Mouse (Mus musculus) limb, embryonic 11.5 days (tissue): Measurements from ENCODE around the gene Syt16. TPM values are rescaled to one million over a fixed set of nuclear protein-coding genes. Genes with fewer than 3 reads are reported as not detected.

Source experiments
- ATAC-seq: fragments of 200-750 bp; cut with Nextera tagmentation; 2 replicates; pipeline ENCODE4 v1.8.0; 2017; ENCODE audit warnings: low read depth; ENCODE audit not compliant: insufficient number of reproducible peaks, low FRiP score, low TSS enrichment
- DNase-seq: peaks from one replicate; pipeline ENCODE4 v3.0.0-alpha.2; 2015; ENCODE audit warnings: low spot score
- H3K27ac ChIP-seq: fragments of 300-500 bp; sonication (generic); replicated peaks from 2 replicates; pipeline ENCODE4 v1.5.1; 2014; ENCODE audit warnings: low read depth, mild to moderate bottlenecking, low read length
- H3K27me3 ChIP-seq: fragments of 300-500 bp; sonication (generic); 2 replicates; pipeline ENCODE4 v1.6.1; 2014; ENCODE audit warnings: mild to moderate bottlenecking, low read length, mixed read lengths; ENCODE audit not compliant: control insufficient read depth, insufficient read depth
- H3K36me3 ChIP-seq: fragments of 300-500 bp; sonication (generic); 2 replicates; pipeline ENCODE4 v1.6.1; 2014; ENCODE audit warnings: mild to moderate bottlenecking, low read length, moderate library complexity, mixed read lengths; ENCODE audit not compliant: control insufficient read depth, insufficient read depth
- H3K4me1 ChIP-seq: fragments of 300-500 bp; sonication (generic); 2 replicates; pipeline ENCODE4 v1.6.1; 2014; ENCODE audit warnings: low read length, mixed read lengths; ENCODE audit not compliant: control insufficient read depth, insufficient read depth
- H3K4me2 ChIP-seq: fragments of 300-500 bp; sonication (generic); 2 replicates; pipeline ENCODE4 v1.6.1; 2014; ENCODE audit warnings: low read depth, mild to moderate bottlenecking, moderate library complexity; ENCODE audit not compliant: severe bottlenecking
- H3K4me3 ChIP-seq: fragments of 300-500 bp; sonication (generic); 2 replicates; pipeline ENCODE4 v1.5.1; 2014; ENCODE audit warnings: low read depth, low read length
- H3K9ac ChIP-seq: fragments of 300-500 bp; sonication (generic); 2 replicates; pipeline ENCODE4 v1.6.1; 2014; ENCODE audit warnings: mild to moderate bottlenecking, low read length
- H3K9me3 ChIP-seq: fragments of 300-500 bp; sonication (generic); 2 replicates; pipeline ENCODE4 v1.6.1; 2016; ENCODE audit warnings: low read length; ENCODE audit not compliant: control insufficient read depth
- WGBS: fragments of 180-500 bp; shearing (Covaris S2); extraction: QIAGEN DNeasy Blood & Tissue Kit; methylation state at CpG from one replicate; pipeline ENCODE4 v1.1.7; 2014; 5-methylcytosine and 5-hydroxymethylcytosine counted together
- polyA plus RNA-seq: library from polyadenylated mRNA; unstranded; fragments of >200 nt; fragmentation: Nextera tagmentation; extraction: Ambion mirVana; gene quantifications from 2 replicates; pipeline ENCODE4 v1.2.1, GENCODE M21; 2014

The Syt16 gene
- polyA plus RNA-seq, 1 experiment from 2014 or later = 2.4 TPM

DNA sequence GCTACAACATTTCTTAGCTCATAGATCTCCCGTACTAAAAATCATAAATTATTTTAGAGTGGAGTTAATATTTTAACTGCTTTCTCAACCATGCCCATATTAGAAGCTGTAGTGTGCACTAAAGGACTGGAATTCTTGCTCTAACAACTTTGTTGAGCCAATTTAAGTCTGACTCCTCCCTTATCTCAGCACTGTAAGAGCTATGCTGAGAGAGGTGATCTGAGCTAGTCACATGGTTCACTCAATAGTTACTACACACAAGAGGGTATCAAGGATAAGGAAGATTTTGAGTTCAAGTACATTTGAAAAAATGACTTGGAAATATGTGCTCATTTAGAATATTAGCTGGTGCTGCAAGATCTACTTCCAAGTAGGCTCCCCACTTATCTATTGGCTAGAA lies 71.5 kb downstream of the Syt16 start:
- no peaks in the 10 kb centered on the region for H3K4me1 ChIP-seq
- no peak overlapping the region for H3K9ac ChIP-seq
- WGBS = 95% methylated on average over 1 of the region's 1 CpGs
- H3K4me3 ChIP-seq = no peak overlapping the region
- no peak overlapping the region for H3K4me2 ChIP-seq
- no peaks in the 10 kb centered on the region for H3K36me3 ChIP-seq
- ATAC-seq (no peak), DNase-seq (no peak)
- H3K9me3 ChIP-seq = no peaks in the 10 kb centered on the region
- no peaks in the 10 kb centered on the region for H3K27me3 ChIP-seq
- no peak overlapping the region for H3K27ac ChIP-seq

DNA sequence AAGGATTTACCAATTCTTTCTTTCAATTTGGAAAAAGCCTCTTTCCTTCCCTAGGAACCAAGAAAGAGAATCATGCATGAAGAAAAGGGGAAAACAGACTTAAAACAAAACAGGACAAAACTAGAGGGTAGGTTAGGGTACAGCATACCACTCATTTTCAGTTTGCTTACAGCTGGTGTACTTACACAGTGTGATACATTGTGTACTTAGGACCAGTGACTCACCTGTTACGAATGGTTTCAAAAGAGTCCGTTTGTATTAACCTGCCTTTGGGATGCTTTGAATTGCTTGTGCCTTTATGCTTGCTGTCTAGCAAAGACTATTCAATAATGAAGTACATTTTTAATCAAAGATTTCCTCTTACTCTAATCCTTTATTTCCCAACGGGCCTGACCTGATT lies 78.1 kb downstream of the Syt16 start:
- no peak for ATAC-seq
- no peaks in the 10 kb centered on the region for H3K27me3 ChIP-seq
- 87% methylated on average over 3 of the region's 3 CpGs for WGBS

DNA sequence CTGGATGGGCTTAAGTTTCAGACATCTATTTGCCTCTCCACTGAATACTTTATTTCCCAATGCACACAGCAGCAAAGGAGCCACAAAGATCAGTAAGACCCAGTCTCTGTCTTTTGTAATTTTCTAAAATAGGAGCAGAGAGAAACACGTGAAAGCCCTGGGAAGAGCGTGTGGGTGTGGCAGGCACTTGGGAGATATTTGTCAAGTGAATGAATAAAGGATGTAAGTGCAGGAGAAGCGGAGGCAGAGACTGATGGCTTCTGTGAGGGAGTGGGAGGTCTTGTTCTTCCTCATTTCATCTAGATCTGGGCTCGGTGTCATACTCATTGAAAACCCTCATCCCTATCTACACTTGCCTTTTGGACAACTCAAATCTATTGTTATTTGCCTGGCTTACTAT lies 78.6 kb downstream of the Syt16 start:
- no peak overlapping the region for H3K4me2 ChIP-seq
- H3K9me3 ChIP-seq = no peaks in the 10 kb centered on the region
- H3K36me3 ChIP-seq = no peaks in the 10 kb centered on the region
- H3K9ac ChIP-seq = no peak overlapping the region
- DNase-seq = no peak
- 78% methylated on average over 4 of the region's 4 CpGs for WGBS
- H3K27me3 ChIP-seq = no peaks in the 10 kb centered on the region
- no peak for ATAC-seq
- no peak overlapping the region for H3K4me3 ChIP-seq
- H3K27ac ChIP-seq = no peak overlapping the region
- no peaks in the 10 kb centered on the region for H3K4me1 ChIP-seq

More for the DNA sequence above, 78.1 kb downstream of the Syt16 start:
- Histone ChIP-seq H3K4me3 (no peak overlapping the region), H3K27ac (no peak overlapping the region), H3K36me3 (no peaks in the 10 kb centered on the region), H3K4me1 (no peaks in the 10 kb centered on the region), H3K4me2 (no peak overlapping the region), H3K9ac (no peak overlapping the region), H3K9me3 (no peaks in the 10 kb centered on the region)
- DNase-seq = no peak

DNA sequence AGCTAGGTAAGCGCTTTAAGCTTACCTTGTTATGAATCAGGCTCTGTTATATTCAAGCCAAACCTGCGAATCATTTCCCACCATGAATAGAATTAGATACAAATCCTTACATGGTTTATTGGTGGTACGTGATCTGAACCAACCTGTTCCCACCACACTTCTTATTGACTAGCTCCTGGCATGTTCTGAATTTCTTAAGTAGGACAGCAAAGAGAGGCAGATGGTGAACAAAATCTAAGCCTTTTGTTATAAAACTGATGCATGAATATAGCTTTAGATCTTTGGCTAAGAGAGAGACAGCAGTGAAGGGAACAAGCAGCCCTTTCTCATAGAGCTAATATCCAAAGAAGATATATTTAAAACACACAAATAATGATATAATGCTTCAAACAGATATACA lies 83.7 kb downstream of the Syt16 start:
- 94% methylated on average over 3 of the region's 3 CpGs for WGBS
- Histone ChIP-seq H3K4me1 (no peaks in the 10 kb centered on the region), H3K9ac (no peak overlapping the region), H3K4me3 (no peak overlapping the region), H3K27me3 (no peaks in the 10 kb centered on the region), H3K4me2 (no peak overlapping the region), H3K27ac (no peak overlapping the region), H3K9me3 (no peaks in the 10 kb centered on the region), H3K36me3 (no peaks in the 10 kb centered on the region)
- DNase-seq = no peak
- no peak for ATAC-seq

DNA sequence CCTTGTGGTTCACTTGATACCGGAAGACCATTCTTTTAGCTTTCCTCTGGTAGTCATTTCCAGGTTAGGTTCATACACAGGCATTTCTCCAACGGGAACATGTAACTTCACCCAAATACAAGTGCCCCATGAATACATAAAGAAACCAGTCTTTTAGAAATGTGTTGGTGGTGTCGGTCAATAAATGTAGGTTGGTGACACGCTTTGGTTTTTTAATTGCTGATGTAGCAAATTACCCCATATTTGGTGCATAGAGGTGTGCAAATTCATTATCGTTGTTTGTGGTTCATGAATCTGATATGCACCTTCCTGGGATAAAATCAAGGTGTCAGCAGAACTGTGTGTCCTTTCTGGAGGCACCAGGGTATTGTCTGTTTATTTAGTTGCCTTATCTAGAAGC lies 86.9 kb downstream of the Syt16 start:
- no peak for DNase-seq
- H3K4me3 ChIP-seq = no peak overlapping the region

DNA sequence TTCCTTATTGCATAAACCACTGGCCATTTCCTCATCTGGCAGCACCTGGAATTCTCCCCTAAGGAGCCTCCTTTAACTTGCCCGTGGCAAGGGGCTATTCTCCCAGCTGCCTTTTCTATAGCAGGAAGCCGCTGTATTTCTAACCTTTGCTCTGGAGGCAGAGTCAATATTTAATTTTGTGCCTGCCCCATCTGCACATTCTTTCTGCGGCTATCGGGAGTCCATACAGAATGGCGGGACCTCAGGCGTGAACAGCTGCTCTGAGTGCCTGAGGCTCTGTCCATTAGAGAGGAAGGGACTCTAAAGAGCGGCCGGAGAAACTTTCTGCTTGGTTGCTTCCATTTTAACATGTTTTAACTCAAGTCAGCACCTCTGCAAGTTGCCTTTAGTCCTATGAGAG lies 89.6 kb downstream of the Syt16 start:
- no peaks in the 10 kb centered on the region for H3K4me1 ChIP-seq
- no peak overlapping the region for H3K4me3 ChIP-seq
- DNase-seq (no peak), ATAC-seq (no peak)
- H3K36me3 ChIP-seq = no peaks in the 10 kb centered on the region
- no peaks in the 10 kb centered on the region for H3K9me3 ChIP-seq
- H3K9ac ChIP-seq = no peak overlapping the region
- H3K4me2 ChIP-seq = no peak overlapping the region
- no peaks in the 10 kb centered on the region for H3K27me3 ChIP-seq
- WGBS = 83% methylated on average over 8 of the region's 8 CpGs
- H3K27ac ChIP-seq = no peak overlapping the region

More for the DNA sequence above, 86.9 kb downstream of the Syt16 start:
- no peak overlapping the region for H3K4me2 ChIP-seq
- H3K4me1 ChIP-seq = no peaks in the 10 kb centered on the region
- no peaks in the 10 kb centered on the region for H3K36me3 ChIP-seq
- no peaks in the 10 kb centered on the region for H3K9me3 ChIP-seq
- no peak overlapping the region for H3K27ac ChIP-seq
- no peak overlapping the region for H3K9ac ChIP-seq
- no peaks in the 10 kb centered on the region for H3K27me3 ChIP-seq
- WGBS = 93% methylated on average over 5 of the region's 5 CpGs
- ATAC-seq = no peak

DNA sequence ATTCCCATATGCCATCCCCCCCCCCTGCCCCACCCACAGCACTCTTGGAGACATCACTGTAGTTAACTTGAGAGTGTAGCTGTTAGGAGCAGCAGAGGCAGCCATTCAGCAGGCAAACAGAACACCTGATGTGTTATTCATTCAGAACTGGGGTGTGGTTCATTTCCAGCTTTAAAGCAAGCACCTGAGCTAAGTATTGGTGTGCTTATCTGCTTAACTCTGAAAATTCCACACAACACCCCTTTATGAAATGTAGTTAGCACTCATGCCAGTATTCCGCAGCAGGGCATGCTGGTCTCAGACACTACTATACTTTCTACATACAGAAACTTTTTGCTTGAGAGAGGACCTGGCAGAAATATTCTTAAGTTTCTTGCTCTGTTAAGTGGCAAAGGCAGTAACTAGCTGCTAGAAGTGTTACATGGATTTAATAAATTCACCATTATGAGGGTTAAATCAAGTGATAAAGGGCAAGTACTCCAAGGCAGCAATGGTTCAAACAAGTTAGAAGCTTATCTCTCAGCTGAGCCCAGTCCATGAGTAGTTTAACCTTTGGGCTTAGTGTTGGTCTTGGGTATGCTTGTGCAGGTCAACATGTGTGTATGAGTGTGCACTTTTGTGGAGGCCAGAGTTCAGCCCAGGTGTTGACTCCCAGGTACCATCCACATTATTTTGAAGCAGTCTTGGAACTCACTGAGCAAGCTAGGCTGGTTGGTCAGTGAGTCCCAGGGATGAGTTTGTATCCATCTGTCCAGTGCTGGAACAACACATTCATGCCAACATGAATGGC lies 92.1 kb downstream of the Syt16 start:
- no peak overlapping the region for H3K9ac ChIP-seq
- H3K27ac ChIP-seq = no peak overlapping the region
- no peak overlapping the region for H3K4me3 ChIP-seq
- no peaks in the 10 kb centered on the region for H3K27me3 ChIP-seq
- no peaks in the 10 kb centered on the region for H3K9me3 ChIP-seq
- no peak for DNase-seq
- no peak overlapping the region for H3K4me2 ChIP-seq
- no peaks in the 10 kb centered on the region for H3K4me1 ChIP-seq
- no peaks in the 10 kb centered on the region for H3K36me3 ChIP-seq
- 91% methylated on average over 1 of the region's 1 CpGs for WGBS
- ATAC-seq = no peak

DNA sequence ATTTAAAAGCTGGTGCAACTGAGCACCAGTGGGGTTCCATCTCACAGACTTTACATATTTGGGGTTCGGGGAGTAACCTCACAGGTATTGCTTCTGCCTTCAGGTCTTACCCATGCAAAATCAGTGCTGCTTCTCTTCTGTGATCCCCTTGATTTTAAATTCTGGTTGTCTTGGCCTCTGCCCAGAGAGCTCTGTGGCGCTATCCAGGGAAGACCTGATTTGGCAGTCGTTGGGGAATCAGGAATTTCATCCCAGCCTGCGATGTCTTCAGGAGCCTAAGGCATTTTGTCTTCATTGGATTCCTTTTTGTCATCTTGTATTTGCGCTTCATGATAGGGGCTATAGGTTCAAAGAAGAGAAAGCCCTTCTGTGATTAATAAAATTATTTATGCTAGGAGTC lies 95.1 kb downstream of the Syt16 start:
- 82% methylated on average over 5 of the region's 5 CpGs for WGBS
- no peak overlapping the region for H3K9ac ChIP-seq
- no peaks in the 10 kb centered on the region for H3K4me1 ChIP-seq
- ATAC-seq = no peak
- H3K36me3 ChIP-seq = no peaks in the 10 kb centered on the region
- no peak overlapping the region for H3K4me2 ChIP-seq
- H3K27me3 ChIP-seq = no peaks in the 10 kb centered on the region
- no peak for DNase-seq
- H3K4me3 ChIP-seq = no peak overlapping the region
- H3K27ac ChIP-seq = no peak overlapping the region
- no peaks in the 10 kb centered on the region for H3K9me3 ChIP-seq

DNA sequence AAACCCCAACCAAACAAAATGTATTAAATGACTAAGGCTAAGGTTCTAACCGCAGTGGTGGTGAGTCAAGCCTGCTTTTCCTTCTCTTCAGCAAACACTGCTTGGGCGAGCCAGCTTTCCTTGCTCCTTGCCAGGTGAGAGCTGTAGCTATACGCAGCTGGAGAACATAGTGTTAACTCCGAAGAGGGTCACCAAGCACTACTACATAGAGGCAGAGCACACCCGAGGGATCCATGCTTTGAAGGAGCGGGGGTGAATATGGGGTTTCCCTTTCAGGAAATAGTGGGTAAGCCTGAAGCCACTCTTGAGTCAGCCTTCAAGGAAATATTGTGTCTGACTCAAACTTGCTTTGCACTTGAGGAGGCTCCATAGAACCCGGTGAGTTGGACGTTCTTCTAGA lies 95.6 kb downstream of the Syt16 start:
- Histone ChIP-seq H3K4me1 (no peaks in the 10 kb centered on the region), H3K27me3 (no peaks in the 10 kb centered on the region), H3K9me3 (no peaks in the 10 kb centered on the region), H3K9ac (no peak overlapping the region), H3K4me3 (no peak overlapping the region), H3K4me2 (no peak overlapping the region), H3K27ac (no peak overlapping the region), H3K36me3 (no peaks in the 10 kb centered on the region)
- DNase-seq = no peak
- WGBS = 86% methylated on average over 8 of the region's 8 CpGs
- no peak for ATAC-seq
